Mouse (Mus musculus) forebrain, embryonic 10.5 days (tissue): ENCODE results near the gene Ppp1r12a. TPM values are rescaled to one million over a fixed set of nuclear protein-coding genes. Genes with fewer than 3 reads are reported as not detected.

Experiments used
- DNase-seq: peaks from one replicate; pipeline ENCODE4 v3.0.0-alpha.2; 2017; ENCODE audit warnings: low spot score; ENCODE audit errors: extremely low spot score
- H3K27ac ChIP-seq: fragments of 300-500 bp; sonication (generic); 2 replicates; pipeline ENCODE4 v1.5.1; 2016; ENCODE audit warnings: mild to moderate bottlenecking
- H3K27me3 ChIP-seq: fragments of 300-500 bp; sonication (generic); 2 replicates; pipeline ENCODE4 v1.6.1; 2016; ENCODE audit warnings: mild to moderate bottlenecking; ENCODE audit not compliant: poor library complexity, severe bottlenecking
- H3K36me3 ChIP-seq: fragments of 300-500 bp; sonication (generic); replicated peaks from 2 replicates; pipeline ENCODE4 v1.6.1; 2016; ENCODE audit warnings: mild to moderate bottlenecking, moderate library complexity
- H3K4me1 ChIP-seq: fragments of 300-500 bp; sonication (generic); 2 replicates; pipeline ENCODE4 v1.6.1; 2016
- H3K4me3 ChIP-seq: fragments of 300-500 bp; sonication (generic); 2 replicates; pipeline ENCODE4 v1.5.1; 2016; ENCODE audit warnings: mild to moderate bottlenecking, moderate library complexity
- H3K9me3 ChIP-seq: fragments of 300-500 bp; sonication (generic); 2 replicates; pipeline ENCODE4 v1.6.1; 2016; ENCODE audit warnings: mild to moderate bottlenecking, moderate library complexity
- WGBS: fragments of 180-500 bp; shearing (Covaris S2); methylation state at CpG from one replicate; pipeline ENCODE4 v1.1.7; 2016; 5-methylcytosine and 5-hydroxymethylcytosine counted together
- polyA plus RNA-seq: library from polyadenylated mRNA; unstranded; fragments of >200 nt; fragmentation: Nextera tagmentation; extraction: Ambion mirVana; gene quantifications from 2 replicates; pipeline ENCODE4 v1.2.1, GENCODE M21; 2016

The Ppp1r12a gene
- polyA plus RNA-seq, 1 experiment from 2014 or later: 67.5 TPM

DNA sequence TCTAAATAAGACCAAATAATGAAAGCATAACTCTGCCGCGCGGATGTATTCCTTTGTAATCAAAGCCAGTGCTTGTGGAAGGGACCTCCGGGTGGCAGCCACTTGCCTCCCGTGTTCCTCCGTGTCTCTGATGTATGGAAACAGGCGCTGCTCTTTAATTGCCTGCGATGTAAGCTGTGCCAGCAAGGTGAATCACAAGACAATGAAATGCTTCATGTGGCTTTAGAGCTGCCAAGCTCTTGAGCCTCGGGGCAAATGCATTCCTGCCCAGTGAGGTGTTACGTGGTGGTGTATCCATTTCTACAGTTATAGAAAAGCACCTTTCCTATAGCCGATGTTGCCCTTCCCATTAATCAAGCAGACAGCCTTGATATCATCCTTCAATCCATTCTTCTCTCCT is 145.8 kb downstream of the Ppp1r12a start:
- no peaks in the 10 kb centered on the region for H3K9me3 ChIP-seq
- no peaks in the 10 kb centered on the region for H3K36me3 ChIP-seq
- no peak for DNase-seq
- 79% methylated on average over 11 of the region's 11 CpGs for WGBS
- no peaks in the 10 kb centered on the region for H3K27me3 ChIP-seq
- 0 out of 2 replicates have a peak, but pooled peaks cover 3% of the 10 kb centered on the region for H3K4me1 ChIP-seq
- H3K27ac ChIP-seq: no peak overlapping the region
- no peak overlapping the region for H3K4me3 ChIP-seq

DNA sequence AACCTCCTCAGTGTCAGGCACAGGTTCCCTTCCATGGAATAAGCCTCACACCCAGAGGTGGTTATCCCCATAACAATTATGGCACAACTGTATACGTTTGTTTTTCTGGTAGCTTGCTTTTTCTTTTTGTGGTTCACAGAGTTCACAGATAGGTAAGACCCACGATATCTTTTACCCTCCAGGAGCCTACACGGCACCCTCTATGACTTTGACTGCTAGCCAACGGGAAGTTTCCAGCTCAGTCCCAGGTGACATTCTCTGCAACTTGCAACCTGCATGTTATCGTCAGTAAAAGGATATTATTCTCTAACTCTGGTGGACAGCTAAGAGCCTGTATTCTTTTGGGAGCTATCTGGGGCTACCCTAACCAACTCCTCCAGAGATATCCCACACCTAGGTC is 148.2 kb downstream of the Ppp1r12a start:
- H3K36me3 ChIP-seq: no peaks in the 10 kb centered on the region
- no peak overlapping the region for H3K4me3 ChIP-seq
- H3K9me3 ChIP-seq: no peaks in the 10 kb centered on the region
- DNase-seq: no peak
- H3K27me3 ChIP-seq: no peaks in the 10 kb centered on the region
- H3K4me1 ChIP-seq: 0 out of 2 replicates have a peak, but pooled peaks cover 3% of the 10 kb centered on the region
- WGBS: 88% methylated on average over 5 of the region's 5 CpGs
- no peak overlapping the region for H3K27ac ChIP-seq

DNA sequence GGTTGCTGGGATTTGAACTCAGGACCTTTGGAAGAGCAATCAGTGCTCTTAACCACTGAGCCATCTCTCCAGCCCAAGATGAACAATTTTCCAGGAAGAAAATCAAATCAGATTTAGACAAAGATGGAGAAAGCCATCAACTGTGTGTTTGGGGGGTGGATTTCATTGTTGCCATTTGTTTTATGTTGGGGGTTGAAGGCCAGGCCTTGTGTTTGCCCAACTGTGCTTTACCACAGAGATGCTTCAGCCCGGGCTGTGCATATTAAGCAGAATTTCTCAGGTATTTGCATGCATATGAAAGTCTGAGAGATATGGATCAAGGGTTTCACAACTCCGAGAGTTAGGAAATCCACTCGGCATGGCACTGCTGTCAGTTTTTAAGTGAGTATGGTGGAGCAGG is 149.4 kb downstream of the Ppp1r12a start:
- Histone ChIP-seq H3K4me1 (0 out of 2 replicates have a peak, but pooled peaks cover 3% of the 10 kb centered on the region), H3K27me3 (no peaks in the 10 kb centered on the region), H3K4me3 (no peak overlapping the region), H3K27ac (no peak overlapping the region), H3K36me3 (no peaks in the 10 kb centered on the region), H3K9me3 (no peaks in the 10 kb centered on the region)
- DNase-seq: no peak
- WGBS: 95% methylated on average over 3 of the region's 3 CpGs

DNA sequence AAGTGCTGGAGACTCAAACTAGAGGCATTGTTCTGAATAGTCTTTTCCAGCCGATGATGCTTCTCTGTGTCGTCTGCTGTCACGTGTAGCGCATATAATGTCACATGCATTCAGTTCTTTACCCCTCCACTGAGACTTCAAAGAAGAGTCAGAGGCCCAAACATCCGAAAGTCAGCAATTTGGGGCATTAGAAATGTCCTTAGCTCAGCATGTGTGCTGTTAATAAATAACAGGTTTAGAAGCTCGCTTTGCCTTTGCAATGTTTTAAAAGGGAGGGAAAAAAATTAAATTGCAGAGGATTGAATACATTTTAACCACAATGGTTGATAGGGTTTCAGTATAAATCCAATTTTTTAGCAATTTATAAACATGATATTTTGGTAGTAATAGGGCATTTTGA is 151.9 kb downstream of the Ppp1r12a start:
- Histone ChIP-seq H3K27me3 (no peaks in the 10 kb centered on the region), H3K4me3 (no peak overlapping the region), H3K36me3 (no peaks in the 10 kb centered on the region), H3K4me1 (no peaks in the 10 kb centered on the region), H3K9me3 (no peaks in the 10 kb centered on the region), H3K27ac (no peak overlapping the region)
- WGBS: 76% methylated on average over 6 of the region's 6 CpGs
- no peak for DNase-seq

DNA sequence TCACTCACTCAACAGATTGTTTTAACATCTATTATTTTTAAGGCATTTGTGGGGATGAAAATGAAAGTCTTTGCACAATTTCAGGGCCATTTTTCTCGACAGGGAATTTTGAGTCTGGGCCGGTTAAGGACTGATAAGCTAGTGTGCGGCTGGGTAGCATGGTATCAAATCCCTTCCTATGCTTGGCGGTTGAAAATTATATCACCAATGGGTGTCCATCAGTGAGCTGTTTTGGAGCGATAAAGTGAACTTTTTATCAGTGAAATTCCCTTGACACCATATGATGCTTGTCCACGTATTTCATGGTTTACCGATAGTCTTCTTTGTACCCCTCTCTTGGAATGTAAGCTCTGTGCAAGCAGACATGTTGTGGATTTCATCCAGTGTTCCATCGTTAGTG is 152.4 kb downstream of the Ppp1r12a start:
- no peak for DNase-seq
- Histone ChIP-seq H3K4me3 (no peak overlapping the region), H3K4me1 (no peaks in the 10 kb centered on the region), H3K27me3 (no peaks in the 10 kb centered on the region), H3K27ac (no peak overlapping the region), H3K9me3 (no peaks in the 10 kb centered on the region), H3K36me3 (no peaks in the 10 kb centered on the region)
- WGBS: 93% methylated on average over 8 of the region's 8 CpGs

DNA sequence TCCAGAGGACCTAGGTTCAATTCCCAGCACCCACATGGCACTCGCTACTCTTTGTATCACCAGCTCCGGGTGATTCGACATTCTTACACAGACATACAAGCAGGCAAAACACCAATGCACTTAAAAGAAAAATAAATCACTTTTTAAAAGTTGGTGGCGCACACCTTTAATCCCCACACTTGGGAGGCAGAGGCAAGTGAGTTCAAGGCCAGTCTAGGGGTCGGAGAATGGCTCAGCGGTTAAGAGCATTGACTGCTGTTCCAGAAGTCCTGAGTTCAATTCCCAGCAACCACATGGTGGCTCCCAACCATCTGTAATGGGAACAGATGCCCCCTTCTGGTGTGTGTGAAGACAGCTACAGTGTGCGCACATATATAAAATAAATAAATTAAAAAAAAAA is 153.2 kb downstream of the Ppp1r12a start:
- no peaks in the 10 kb centered on the region for H3K36me3 ChIP-seq
- DNase-seq: no peak
- H3K9me3 ChIP-seq: no peaks in the 10 kb centered on the region
- 94% methylated on average over 7 of the region's 7 CpGs for WGBS
- no peaks in the 10 kb centered on the region for H3K4me1 ChIP-seq
- no peak overlapping the region for H3K27ac ChIP-seq
- H3K4me3 ChIP-seq: no peak overlapping the region
- H3K27me3 ChIP-seq: no peaks in the 10 kb centered on the region

DNA sequence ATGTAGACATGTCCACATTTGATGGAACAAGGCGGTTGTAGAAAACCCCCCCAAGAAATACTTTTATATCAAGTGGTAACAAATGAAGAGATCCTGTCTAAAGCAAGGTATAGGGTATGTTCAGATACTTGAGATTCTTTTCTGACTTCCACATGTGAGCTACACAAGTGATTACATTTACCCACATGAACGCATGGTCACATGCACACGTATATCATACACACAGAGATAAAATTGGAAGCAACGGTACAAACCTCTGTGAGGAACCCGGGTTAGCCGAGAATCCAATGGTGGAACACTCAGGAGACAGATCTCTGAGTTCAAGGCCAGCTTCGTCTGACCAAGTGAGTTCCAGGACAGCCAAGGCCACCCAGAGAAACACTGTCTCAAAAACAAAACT is 166.4 kb downstream of the Ppp1r12a start:
- Histone ChIP-seq H3K27me3 (peaks cover 24% of the 10 kb centered on the region), H3K9me3 (no peaks in the 10 kb centered on the region), H3K4me3 (no peak overlapping the region), H3K36me3 (no peaks in the 10 kb centered on the region), H3K4me1 (peaks cover 15% of the 10 kb centered on the region), H3K27ac (no peak overlapping the region)
- 90% methylated on average over 7 of the region's 7 CpGs for WGBS
- no peak for DNase-seq

DNA sequence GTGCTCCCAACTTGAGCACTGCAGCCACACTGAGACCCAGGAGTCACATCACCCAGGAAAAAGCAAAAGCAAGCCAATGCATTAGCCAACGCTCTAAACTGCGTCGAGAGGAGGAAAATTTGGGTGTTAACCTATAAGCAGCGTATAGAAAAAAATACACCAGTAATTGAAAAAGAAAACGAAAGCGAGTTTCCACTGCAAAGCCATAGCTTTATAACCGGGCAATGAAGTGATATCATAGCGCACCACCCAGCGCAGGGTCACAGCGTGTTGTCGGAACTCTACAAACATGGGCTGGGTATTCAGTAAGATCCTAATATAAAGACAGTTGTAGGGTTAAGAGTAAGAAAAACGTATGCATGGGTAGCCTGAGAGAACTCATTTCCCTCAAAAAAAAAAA is 167.0 kb downstream of the Ppp1r12a start:
- no peak overlapping the region for H3K27ac ChIP-seq
- no peak overlapping the region for H3K4me3 ChIP-seq
- no peak for DNase-seq
- no peaks in the 10 kb centered on the region for H3K9me3 ChIP-seq
- WGBS: 91% methylated on average over 12 of the region's 12 CpGs
- peaks cover 21% of the 10 kb centered on the region for H3K4me1 ChIP-seq
- no peaks in the 10 kb centered on the region for H3K36me3 ChIP-seq
- peaks cover 24% of the 10 kb centered on the region for H3K27me3 ChIP-seq

DNA sequence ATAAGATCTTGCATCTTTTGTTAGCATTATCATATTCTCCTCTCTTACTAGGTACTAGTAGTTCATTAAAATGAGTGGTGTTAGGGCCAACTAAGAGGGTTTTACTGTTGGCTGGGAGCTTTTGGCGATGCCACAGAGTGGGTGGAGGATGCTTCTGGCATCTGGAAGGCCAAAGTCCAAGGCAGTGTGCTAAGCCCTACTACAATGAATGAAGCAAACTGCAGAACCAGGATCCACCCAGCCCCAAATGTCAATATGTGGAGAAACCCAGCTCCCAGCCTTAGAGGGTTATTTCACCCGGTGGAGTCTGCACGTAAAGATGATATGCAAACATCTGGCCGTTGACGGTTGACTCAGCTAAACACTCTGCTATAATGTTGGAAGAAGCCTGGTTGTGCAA is 167.8 kb downstream of the Ppp1r12a start:
- Histone ChIP-seq H3K36me3 (no peaks in the 10 kb centered on the region), H3K27ac (no peak overlapping the region), H3K9me3 (no peaks in the 10 kb centered on the region), H3K4me3 (no peak overlapping the region), H3K4me1 (peaks cover 29% of the 10 kb centered on the region), H3K27me3 (peaks cover 24% of the 10 kb centered on the region)
- 87% methylated on average over 5 of the region's 5 CpGs for WGBS
- DNase-seq: no peak

DNA sequence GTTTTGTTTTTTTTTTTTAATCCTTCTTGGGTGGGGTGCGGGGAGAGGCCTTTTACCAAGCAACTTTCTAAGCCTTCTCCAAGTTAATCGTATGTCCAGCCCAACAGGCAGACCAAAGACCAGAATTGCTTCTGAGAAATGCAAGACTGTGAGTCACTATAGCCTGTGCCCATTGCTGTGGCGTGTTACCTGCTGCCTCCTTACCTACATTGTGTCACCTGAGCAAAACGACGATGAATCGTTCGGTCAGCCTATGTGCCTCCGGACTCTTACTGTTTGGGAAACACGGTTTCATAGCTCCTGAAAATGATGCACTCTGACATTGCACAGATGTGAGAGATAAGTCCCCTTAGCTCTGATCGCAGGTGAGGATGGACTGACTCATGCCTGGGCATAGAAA is 169.0 kb downstream of the Ppp1r12a start:
- Histone ChIP-seq H3K27ac (no peak overlapping the region), H3K4me3 (peak overlapping the region; percentile 87), H3K27me3 (peaks cover 24% of the 10 kb centered on the region), H3K9me3 (no peaks in the 10 kb centered on the region), H3K36me3 (peaks cover 4% of the 10 kb centered on the region), H3K4me1 (peaks cover 41% of the 10 kb centered on the region)
- no peak for DNase-seq
- WGBS: 10% methylated on average over 10 of the region's 10 CpGs

DNA sequence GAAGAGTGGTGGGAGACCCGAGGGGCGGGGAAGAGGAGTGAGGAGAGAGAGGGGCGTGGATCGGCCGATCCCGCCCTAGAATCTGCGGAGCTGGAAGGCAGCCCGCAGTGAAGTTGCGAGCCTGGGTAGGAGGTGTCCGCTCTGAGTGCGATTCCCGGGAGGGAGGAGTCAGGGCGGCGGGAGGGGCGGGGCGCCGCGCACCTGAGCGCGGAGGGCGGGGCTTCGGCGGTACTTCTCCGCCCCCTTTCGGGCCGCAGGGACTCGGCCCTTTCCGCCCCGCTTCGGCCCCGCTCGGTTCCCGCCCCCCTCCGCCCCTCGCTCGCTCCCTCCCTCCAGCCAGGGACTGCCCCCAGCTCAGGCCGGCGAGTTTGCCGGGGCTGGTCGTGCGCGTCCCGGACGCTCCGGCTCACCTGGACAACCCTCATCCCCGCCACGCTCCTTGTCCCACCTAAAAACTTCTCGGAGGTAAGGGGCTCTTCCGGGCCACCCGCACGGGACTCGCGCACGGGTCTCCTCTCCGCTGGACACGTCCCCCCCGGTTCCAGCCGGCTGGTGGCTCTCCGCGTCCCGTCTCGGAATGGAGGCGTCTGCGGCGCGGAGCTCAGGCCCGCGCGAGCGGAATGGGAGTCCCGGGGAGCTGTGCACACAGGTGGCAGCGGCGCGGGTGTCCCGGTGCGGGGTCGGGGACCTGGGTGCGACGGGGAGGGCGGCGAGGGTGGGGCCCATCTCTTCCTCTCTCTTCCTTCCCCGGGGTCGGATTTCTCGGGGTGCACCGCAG is 170.0 kb downstream of the Ppp1r12a start, which contains the start of gene Pawr:
Pawr (plus strand) TSS at position 338 of the 778 bp plus-strand sequence.
- peaks cover 51% of the 10 kb centered on the region for H3K4me1 ChIP-seq
- peak; percentile 86 for DNase-seq
- peaks cover 14% of the 10 kb centered on the region for H3K36me3 ChIP-seq
- H3K9me3 ChIP-seq: no peaks in the 10 kb centered on the region
- H3K27ac ChIP-seq: peak within 1 kb of the TSS; percentile 95
- WGBS: under 1% methylated on average over 84 of the region's 85 CpGs
- peak within 1 kb of the TSS; percentile 87 for H3K4me3 ChIP-seq
- peaks cover 24% of the 10 kb centered on the region for H3K27me3 ChIP-seq

DNA sequence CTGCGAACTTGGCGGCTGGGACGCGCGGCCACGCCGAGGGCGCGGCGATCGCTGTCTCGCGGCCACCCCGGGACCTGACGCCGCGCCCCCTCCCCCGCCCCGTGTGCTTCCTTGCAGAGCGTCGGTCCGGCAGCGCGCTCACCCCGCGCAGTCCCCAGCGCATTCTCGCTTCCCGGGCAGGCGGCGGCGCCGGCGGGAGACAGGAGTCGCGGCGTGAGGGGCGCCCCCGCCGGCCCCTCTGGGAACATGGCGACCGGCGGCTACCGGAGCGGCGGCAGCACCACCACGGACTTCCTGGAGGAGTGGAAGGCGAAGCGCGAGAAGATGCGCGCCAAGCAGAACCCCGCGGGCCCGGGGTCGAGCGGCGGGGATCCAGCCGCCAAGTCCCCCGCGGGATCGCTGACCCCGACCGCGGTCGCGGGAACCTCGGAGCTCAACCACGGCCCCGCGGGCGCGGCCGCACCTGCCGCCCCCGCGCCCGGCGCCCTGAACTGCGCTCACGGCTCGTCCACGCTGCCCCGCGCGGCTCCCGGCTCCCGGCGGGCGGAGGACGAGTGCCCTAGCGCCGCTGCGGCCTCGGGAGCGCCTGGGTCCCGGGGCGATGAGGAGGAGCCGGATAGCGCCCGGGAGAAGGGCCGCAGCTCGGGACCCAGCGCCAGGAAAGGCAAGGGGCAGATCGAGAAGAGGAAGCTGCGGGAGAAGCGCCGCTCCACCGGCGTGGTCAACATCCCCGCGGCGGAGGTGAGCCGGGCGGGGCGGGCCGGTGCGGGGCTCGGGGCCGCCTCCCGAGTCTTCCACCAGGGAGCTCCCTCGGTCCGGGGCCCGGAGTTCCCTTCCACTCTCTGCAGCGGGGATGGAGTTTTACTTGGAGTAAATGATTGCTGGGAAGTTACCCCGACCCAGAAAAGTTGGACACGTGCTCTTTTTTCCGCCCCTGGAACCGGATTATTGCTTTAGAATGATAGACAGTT is 170.9 kb downstream of the Ppp1r12a start:
- peak overlapping the region; percentile 87 for H3K4me3 ChIP-seq
- peaks cover 24% of the 10 kb centered on the region for H3K27me3 ChIP-seq
- H3K36me3 ChIP-seq: peaks cover 21% of the 10 kb centered on the region
- no peaks in the 10 kb centered on the region for H3K9me3 ChIP-seq
- peaks cover 54% of the 10 kb centered on the region for H3K4me1 ChIP-seq
- H3K27ac ChIP-seq: peak overlapping the region; percentile 95
- WGBS: under 1% methylated on average over 128 of the region's 129 CpGs
- DNase-seq: peak; percentile 61

DNA sequence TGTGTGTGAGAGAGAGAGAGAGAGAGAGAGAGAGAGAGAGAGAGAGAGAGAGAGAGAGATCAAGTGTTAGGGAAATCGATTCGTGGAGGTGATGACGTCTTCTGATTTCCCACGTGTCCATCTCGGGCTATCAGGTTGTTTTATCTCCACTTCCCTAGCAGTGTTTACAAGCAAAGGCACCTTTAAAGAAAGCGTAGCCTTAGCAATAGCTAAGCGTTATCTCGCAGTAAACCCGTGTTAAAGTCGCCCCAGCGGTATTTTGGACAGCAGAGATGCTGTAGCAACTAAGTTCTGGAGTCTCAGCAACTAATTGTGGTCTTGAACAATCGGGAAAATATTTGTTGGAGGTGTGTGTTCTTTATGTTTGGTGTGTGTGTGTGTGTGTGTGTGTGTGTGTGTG is 171.6 kb downstream of the Ppp1r12a start:
- 5% methylated on average over 12 of the region's 12 CpGs for WGBS

More for the DNA sequence above, 171.6 kb downstream of the Ppp1r12a start:
- Histone ChIP-seq H3K36me3 (peaks cover 25% of the 10 kb centered on the region), H3K27ac (peak overlapping the region; percentile 95), H3K9me3 (no peaks in the 10 kb centered on the region), H3K4me1 (peaks cover 62% of the 10 kb centered on the region), H3K27me3 (peaks cover 24% of the 10 kb centered on the region), H3K4me3 (peak overlapping the region; percentile 87)
- DNase-seq: peak; percentile 27
